ENCODE assay signal across 21 mouse cellular contexts in genomic region chr8:93929233-93929632, GRCm38 (mm10).
DNase-seq lines count a peak whose midpoint lies in the region; ATAC-seq lines count a peak whose summit lies in the region.
"Had no signal": no experiment of that assay in that cellular context is flagged by ENCODE, and none has a peak within 500 bp of the region (broad histone marks: within the 10 kb centered on the region; RNA-seq: fewer than 3 reads in every experiment).

No protein-coding gene starts in this region.

- peak; percentile 6; the same call in 1 of the 2 replicates for ATAC-seq in embryonic facial prominence, embryonic 13.5 days (ENCODE audit: insufficient number of reproducible peaks, insufficient read depth, low FRiP score, low TSS enrichment, low read depth)
- peak; percentile 23; the same call in 1 of the 2 replicates for ATAC-seq in hindbrain, embryonic 15.5 days (ENCODE audit: low FRiP score, low read depth)
- ATAC-seq in hindbrain, embryonic 16.5 days: no peak
- ATAC-seq in intestine, embryonic 15.5 days: peak; percentile 26
- ATAC-seq: liver, postnatal 0 days had no signal

- no peaks in the 10 kb centered on the region for H3K36me3 ChIP-seq in embryonic facial prominence, embryonic 13.5 days
- H3K36me3 ChIP-seq in embryonic facial prominence, embryonic 10.5 days (replicated peaks): no peaks in the 10 kb centered on the region
- peaks cover 4% of the 10 kb centered on the region; the same call in 1 of the 2 replicates for H3K36me3 ChIP-seq in hindbrain, embryonic 15.5 days
- peaks cover 5% of the 10 kb centered on the region; the same call in 1 of the 2 replicates for H3K36me3 ChIP-seq in hindbrain, embryonic 16.5 days (ENCODE audit: control insufficient read depth, insufficient read depth, low read length)
- H3K36me3 ChIP-seq in intestine, embryonic 15.5 days: no peaks in the 10 kb centered on the region
- H3K36me3 ChIP-seq: heart, embryonic 15.5 days; limb, embryonic 12.5 days had no signal

- DNase-seq in embryonic facial prominence, embryonic 10.5 days (ENCODE audit: low spot score): no peak
- DNase-seq in large intestine, adult 2 months (ENCODE audit: low read depth, low spot score): peak; percentile 63
- DNase-seq in urinary bladder, postnatal 14 days (ENCODE audit: low spot score): no peak
- no peak for DNase-seq in B cell, adult 2 months
- DNase-seq: adrenal gland, adult 2 months; cerebellum, postnatal 14 days; embryo, embryonic 11 days; gastrocnemius, postnatal 36 days; heart, adult 2 months; heart, postnatal 36 days; liver, postnatal 0 days; lung, postnatal 14 days had no signal

- no peak overlapping the region for H3K9ac ChIP-seq in embryonic facial prominence, embryonic 13.5 days
- no peak overlapping the region for H3K9ac ChIP-seq in hindbrain, embryonic 15.5 days
- H3K9ac ChIP-seq in hindbrain, embryonic 16.5 days (ENCODE audit: low read depth, low read length): no peak overlapping the region
- no peak overlapping the region for H3K9ac ChIP-seq in intestine, embryonic 15.5 days
- H3K9ac ChIP-seq: heart, embryonic 15.5 days; limb, embryonic 12.5 days; liver, postnatal 0 days had no signal

- H3K4me1 ChIP-seq in embryonic facial prominence, embryonic 13.5 days: no peaks in the 10 kb centered on the region
- H3K4me1 ChIP-seq in embryonic facial prominence, embryonic 10.5 days: peaks cover 13% of the 10 kb centered on the region; the same call in 1 of the 2 replicates
- peaks cover 27% of the 10 kb centered on the region for H3K4me1 ChIP-seq in hindbrain, embryonic 15.5 days (replicated peaks)
- peaks cover 6% of the 10 kb centered on the region for H3K4me1 ChIP-seq in hindbrain, embryonic 16.5 days (ENCODE audit: control insufficient read depth, insufficient read depth, low read depth, low read length)
- H3K4me1 ChIP-seq in intestine, embryonic 15.5 days (replicated peaks): 0 out of 2 replicates have a peak, but pooled peaks cover 5% of the 10 kb centered on the region
- H3K4me1 ChIP-seq: heart, embryonic 15.5 days had no signal

- H3K4me3 ChIP-seq in embryonic facial prominence, embryonic 13.5 days: no peak overlapping the region
- H3K4me3 ChIP-seq in embryonic facial prominence, embryonic 10.5 days: no peak overlapping the region
- H3K4me3 ChIP-seq in hindbrain, embryonic 15.5 days: no peak overlapping the region
- no peak overlapping the region for H3K4me3 ChIP-seq in hindbrain, embryonic 16.5 days (ENCODE audit: low read length)
- H3K4me3 ChIP-seq in intestine, embryonic 15.5 days (replicated peaks): no peak overlapping the region
- H3K4me3 ChIP-seq: heart, adult 2 months; heart, embryonic 15.5 days; limb, embryonic 12.5 days had no signal

- no peaks in the 10 kb centered on the region for H3K27me3 ChIP-seq in embryonic facial prominence, embryonic 13.5 days
- no peaks in the 10 kb centered on the region for H3K27me3 ChIP-seq in embryonic facial prominence, embryonic 10.5 days (replicated peaks; ENCODE audit: low read depth, poor library complexity, severe bottlenecking)
- H3K27me3 ChIP-seq in hindbrain, embryonic 15.5 days: no peaks in the 10 kb centered on the region
- no peaks in the 10 kb centered on the region for H3K27me3 ChIP-seq in hindbrain, embryonic 16.5 days (replicated peaks; ENCODE audit: control insufficient read depth, insufficient read depth, low read length)
- no peaks in the 10 kb centered on the region for H3K27me3 ChIP-seq in intestine, embryonic 15.5 days (replicated peaks)
- H3K27me3 ChIP-seq: heart, embryonic 15.5 days; limb, embryonic 12.5 days had no signal

- 81% methylated on average over 4 of the region's 4 CpGs for whole genome bisulfite sequencing in embryonic facial prominence, embryonic 13.5 days
- WGBS in embryonic facial prominence, embryonic 10.5 days: 93% methylated on average over 4 of the region's 4 CpGs
- 91% methylated on average over 4 of the region's 4 CpGs for WGBS in hindbrain, embryonic 15.5 days
- 89% methylated on average over 4 of the region's 4 CpGs for WGBS in hindbrain, embryonic 16.5 days
- WGBS in intestine, embryonic 15.5 days: 53% methylated on average over 4 of the region's 4 CpGs
- 39% methylated on average over 4 of the region's 4 CpGs for WGBS in large intestine, adult 2 months

- no peak overlapping the region for H3K27ac ChIP-seq in embryonic facial prominence, embryonic 13.5 days
- no peak overlapping the region for H3K27ac ChIP-seq in embryonic facial prominence, embryonic 10.5 days (replicated peaks)
- H3K27ac ChIP-seq in hindbrain, embryonic 15.5 days (replicated peaks): no peak overlapping the region
- no peak overlapping the region for H3K27ac ChIP-seq in hindbrain, embryonic 16.5 days (ENCODE audit: low read depth, low read length)
- H3K27ac ChIP-seq in intestine, embryonic 15.5 days: no peak overlapping the region
- H3K27ac ChIP-seq: heart, adult 2 months; heart, embryonic 15.5 days; kidney, postnatal 0 days; limb, embryonic 12.5 days had no signal

- H3K9me3 ChIP-seq in embryonic facial prominence, embryonic 13.5 days: peaks cover 6% of the 10 kb centered on the region
- no peaks in the 10 kb centered on the region for H3K9me3 ChIP-seq in embryonic facial prominence, embryonic 10.5 days
- H3K9me3 ChIP-seq in hindbrain, embryonic 15.5 days: no peaks in the 10 kb centered on the region
- no peaks in the 10 kb centered on the region for H3K9me3 ChIP-seq in hindbrain, embryonic 16.5 days (ENCODE audit: control insufficient read depth, low read length)
- no peaks in the 10 kb centered on the region for H3K9me3 ChIP-seq in intestine, embryonic 15.5 days
- H3K9me3 ChIP-seq: heart, embryonic 15.5 days; limb, embryonic 12.5 days had no signal

- H3K4me2 ChIP-seq in embryonic facial prominence, embryonic 13.5 days: no peak overlapping the region
- H3K4me2 ChIP-seq in hindbrain, embryonic 15.5 days: no peak overlapping the region
- no peak overlapping the region for H3K4me2 ChIP-seq in hindbrain, embryonic 16.5 days (ENCODE audit: low read length)
- H3K4me2 ChIP-seq in intestine, embryonic 15.5 days (replicated peaks): no peak overlapping the region
- H3K4me2 ChIP-seq: heart, embryonic 15.5 days; limb, embryonic 12.5 days; liver, embryonic 11.5 days; midbrain, embryonic 11.5 days had no signal
